Mouse (Mus musculus) liver, adult 2 months (tissue): ENCODE measurements around the gene Drd4. TPM values are rescaled to one million over a fixed set of nuclear protein-coding genes. Genes with fewer than 3 reads are reported as not detected.

Source experiments
- DNase-seq: peaks from one replicate; pipeline ENCODE4 v3.0.0-alpha.2; 2011; ENCODE audit warnings: low read depth, low spot score; ENCODE audit errors: extremely low read depth
- H3K27ac ChIP-seq: fragments of 200-500 bp; replicated peaks from 2 replicates; pipeline ENCODE4 v1.5.1; 2012; ENCODE audit warnings: low read depth, mild to moderate bottlenecking, control low read depth, inconsistent platforms, low read length; ENCODE audit not compliant: insufficient read depth
- H3K27me3 ChIP-seq: fragments of 200-500 bp; 2 replicates; pipeline ENCODE4 v1.6.1; 2012; ENCODE audit warnings: mild to moderate bottlenecking, moderate library complexity, low read length, inconsistent platforms; ENCODE audit not compliant: control insufficient read depth, insufficient read depth
- H3K36me3 ChIP-seq: fragments of 200-500 bp; 2 replicates; pipeline ENCODE4 v1.6.1; 2012; ENCODE audit warnings: low read length, inconsistent platforms; ENCODE audit not compliant: control insufficient read depth, insufficient read depth
- H3K4me1 ChIP-seq: fragments of 200-500 bp; 2 replicates; pipeline ENCODE4 v1.6.1; 2011; ENCODE audit warnings: low read length; ENCODE audit not compliant: control insufficient read depth, insufficient read depth
- H3K4me3 ChIP-seq: fragments of 200-500 bp; 2 replicates; pipeline ENCODE4 v1.5.1; 2011; ENCODE audit warnings: low read depth, mild to moderate bottlenecking, control low read depth, low read length, moderate library complexity; ENCODE audit not compliant: insufficient read depth
- H3K79me2 ChIP-seq: fragments of 200-500 bp; 2 replicates; pipeline ENCODE4 v1.6.1; 2012; ENCODE audit warnings: inconsistent platforms, mild to moderate bottlenecking, low read length, moderate library complexity; ENCODE audit not compliant: control insufficient read depth, insufficient read depth
- H3K9ac ChIP-seq: fragments of 200-500 bp; 2 replicates; pipeline ENCODE4 v1.6.1; 2012; ENCODE audit warnings: low read depth, mild to moderate bottlenecking, control low read depth, inconsistent platforms, low read length
- CTCF ChIP-seq: fragments of 200-500 bp; IDR thresholded peaks from 2 replicates; pipeline ENCODE4 v1.5.1; 2011; ENCODE audit warnings: low read depth, low read length, control low read depth
- POLR2A ChIP-seq: fragments of 200-500 bp; IDR thresholded peaks from 2 replicates; pipeline ENCODE4 v1.6.1; 2011; ENCODE audit warnings: low read length, control low read depth; ENCODE audit not compliant: insufficient read depth; ENCODE audit errors: extremely low read depth
- WGBS: fragments of 180-500 bp; shearing (Covaris S2); methylation state at CpG from one replicate; pipeline ENCODE4 v1.1.7; 2018; 5-methylcytosine and 5-hydroxymethylcytosine counted together
- polyA plus RNA-seq: library from polyadenylated mRNA; depleted of rRNA; stranded (reverse); fragments of >200 nt; gene quantifications from 2 replicates; pipeline ENCODE4 v1.2.3, GENCODE M21; 2012
- total RNA-seq: library from RNA; depleted of rRNA; stranded (reverse); fragments of >200 nt; gene quantifications from 2 replicates; pipeline ENCODE4 v1.2.3, GENCODE M21; 2014

Drd4 gene
- total and polyA plus RNA-seq, 2 experiments, result not detected

DNA sequence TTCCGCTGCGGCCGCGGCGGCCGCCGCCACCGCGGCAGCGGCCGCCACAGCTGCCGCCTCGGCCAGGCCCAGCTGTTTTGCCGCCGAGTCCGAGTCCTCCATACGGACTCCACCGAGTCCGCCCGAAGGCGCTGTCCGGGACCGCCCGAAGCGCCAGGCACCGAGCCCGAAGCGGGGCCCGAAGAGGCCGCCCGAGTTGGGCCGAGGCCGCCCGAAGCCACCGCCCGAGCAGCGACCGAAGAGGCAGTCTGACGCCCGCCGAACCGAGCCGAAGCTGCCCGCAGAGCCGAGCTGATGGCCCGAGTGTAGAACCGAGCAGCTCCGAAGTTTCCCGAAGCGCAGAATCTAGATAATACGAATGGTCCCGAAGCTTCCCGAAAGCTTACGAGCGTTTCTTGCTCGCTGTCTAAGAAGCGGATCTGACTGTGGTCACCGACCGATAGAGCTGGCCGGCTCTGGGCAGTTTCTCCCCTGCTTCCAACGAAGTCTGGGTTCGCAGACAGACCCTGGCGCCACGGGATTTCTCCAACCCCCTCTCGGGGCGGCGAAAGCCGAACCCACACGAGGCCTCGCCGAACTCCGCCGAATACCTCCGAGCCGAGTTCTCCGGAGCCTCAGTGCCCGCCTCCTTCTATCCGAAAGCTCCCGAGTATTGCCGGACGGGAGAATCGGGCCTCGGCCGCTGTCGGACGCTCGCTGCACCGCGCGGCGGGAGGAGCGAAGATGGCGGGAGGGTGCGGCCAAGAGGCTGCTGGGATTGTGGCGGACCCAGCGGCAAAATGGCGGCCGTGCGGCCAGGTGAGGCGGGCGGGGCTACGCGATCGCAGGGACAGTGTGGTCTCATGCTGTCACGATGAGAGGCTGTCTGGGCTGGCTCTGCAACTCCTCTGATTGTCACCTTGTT is 35.9 kb downstream of the Drd4 start, which contains the start of the genes Deaf1 and Tmem80:
Gene Deaf1, minus strand, starts transcription at position 222 of the 904 bp plus-strand sequence.
Gene Tmem80, plus strand, starts transcription at position 271 of the 904 bp plus-strand sequence.
- H3K4me1 ChIP-seq, result peaks cover 15% of the 10 kb centered on the region
- under 1% methylated on average over 105 of the region's 105 CpGs for WGBS
- no peaks in the 10 kb centered on the region for H3K27me3 ChIP-seq
- peak within 1 kb of the TSS; percentile 89 for H3K9ac ChIP-seq
- H3K27ac ChIP-seq, result peak within 1 kb of the TSS; percentile 96
- DNase-seq, result peak; percentile 86
- peaks cover 14% of the 10 kb centered on the region for H3K79me2 ChIP-seq
- peak within 1 kb of the TSS; percentile 73 for H3K4me3 ChIP-seq
- peak; percentile 90 for TF ChIP-seq POLR2A
- no peak for TF ChIP-seq CTCF
- peaks cover 2% of the 10 kb centered on the region for H3K36me3 ChIP-seq

DNA sequence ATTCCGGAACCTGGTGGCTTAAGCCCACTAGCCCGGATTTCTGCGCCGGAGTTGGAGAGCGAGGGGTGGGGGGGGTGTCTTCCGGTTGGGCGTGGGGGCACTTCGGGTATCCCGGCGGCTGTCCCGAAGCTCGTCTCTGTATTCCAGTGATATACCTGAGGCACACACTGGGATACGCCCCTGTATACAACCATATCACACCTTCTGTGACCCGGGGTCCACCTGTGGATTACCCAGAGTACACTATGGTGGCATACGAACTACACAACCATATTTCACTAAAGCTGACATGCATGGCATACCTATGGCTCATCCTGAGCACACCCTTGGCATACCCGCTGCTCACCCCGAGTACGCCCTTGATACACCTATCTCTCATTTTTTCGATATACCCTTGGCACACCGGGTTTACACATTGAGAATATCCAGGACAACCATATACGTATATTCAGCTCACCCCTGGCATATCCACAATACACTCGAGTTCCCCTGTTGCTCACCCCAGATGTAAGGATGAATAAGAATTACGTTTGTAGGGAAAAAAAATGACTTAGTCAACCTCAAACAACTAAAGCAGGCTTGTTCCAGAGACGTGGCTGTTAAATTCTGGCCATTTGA is 36.7 kb downstream of the Drd4 start:
- peaks cover 2% of the 10 kb centered on the region; the same call in 1 of the 2 replicates for H3K36me3 ChIP-seq
- TF ChIP-seq POLR2A (no peak), CTCF (no peak)
- H3K27me3 ChIP-seq, result no peaks in the 10 kb centered on the region
- peak overlapping the region; percentile 73 for H3K4me3 ChIP-seq
- DNase-seq, result no peak
- peak overlapping the region; percentile 81 for H3K9ac ChIP-seq
- H3K27ac ChIP-seq, result peak overlapping the region; percentile 66
- H3K79me2 ChIP-seq, result peaks cover 14% of the 10 kb centered on the region
- H3K4me1 ChIP-seq, result peaks cover 15% of the 10 kb centered on the region
- WGBS, result 13% methylated on average over 24 of the region's 24 CpGs

DNA sequence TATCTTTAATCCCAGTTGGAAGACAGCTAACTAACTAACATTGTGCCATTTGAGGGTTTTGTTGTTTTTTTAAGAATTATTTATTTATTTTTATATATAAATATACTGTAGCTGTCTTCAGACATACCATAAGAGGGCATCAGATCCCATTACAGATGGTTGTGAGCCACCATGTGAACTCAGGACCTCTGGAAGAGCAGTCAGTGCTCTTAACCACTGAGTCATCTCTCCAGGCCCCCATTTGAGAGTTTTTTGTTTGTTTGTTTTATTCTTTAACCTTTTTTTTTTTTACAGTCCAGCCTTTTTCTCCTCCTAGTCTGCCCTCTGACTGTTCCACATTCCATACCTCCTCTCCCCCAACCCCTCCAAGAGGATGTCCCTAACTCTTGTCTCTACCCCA is 38.9 kb downstream of the Drd4 start:
- H3K4me1 ChIP-seq, result peaks cover 15% of the 10 kb centered on the region
- H3K36me3 ChIP-seq, result peaks cover 6% of the 10 kb centered on the region
- peaks cover 14% of the 10 kb centered on the region for H3K79me2 ChIP-seq
- no peak for TF ChIP-seq CTCF
- no peak for TF ChIP-seq POLR2A
- H3K27ac ChIP-seq, result no peak overlapping the region
- no peaks in the 10 kb centered on the region for H3K27me3 ChIP-seq
- no peak overlapping the region for H3K4me3 ChIP-seq
- no peak overlapping the region for H3K9ac ChIP-seq
- no peak for DNase-seq

DNA sequence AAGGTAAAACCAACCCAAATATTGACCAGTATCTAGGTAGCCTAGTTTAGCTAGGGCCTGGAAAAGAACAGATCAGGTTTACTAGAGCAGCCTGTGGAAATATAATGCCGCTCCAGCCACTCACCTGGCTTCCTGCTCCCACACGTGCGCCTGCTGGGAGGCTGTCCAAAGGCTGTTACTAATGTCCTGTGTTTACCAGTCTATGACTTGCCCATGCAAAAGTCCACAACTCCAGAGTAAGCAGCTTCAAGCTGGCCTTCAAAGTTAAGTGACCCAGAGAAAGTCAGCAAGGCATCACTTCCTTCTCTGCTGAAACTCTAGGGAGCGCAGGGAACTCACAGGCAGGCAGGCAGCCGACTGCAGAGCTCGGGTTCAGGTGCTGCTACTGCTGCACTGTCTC is 40.2 kb downstream of the Drd4 start:
- Histone ChIP-seq H3K9ac (no peak overlapping the region), H3K79me2 (peaks cover 4% of the 10 kb centered on the region), H3K4me3 (no peak overlapping the region), H3K27ac (peak overlapping the region; percentile 30), H3K27me3 (no peaks in the 10 kb centered on the region), H3K36me3 (peaks cover 6% of the 10 kb centered on the region), H3K4me1 (peaks cover 5% of the 10 kb centered on the region)
- peak; percentile 87 for DNase-seq
- TF ChIP-seq CTCF (no peak), POLR2A (no peak)
- 23% methylated on average over 6 of the region's 6 CpGs for WGBS

DNA sequence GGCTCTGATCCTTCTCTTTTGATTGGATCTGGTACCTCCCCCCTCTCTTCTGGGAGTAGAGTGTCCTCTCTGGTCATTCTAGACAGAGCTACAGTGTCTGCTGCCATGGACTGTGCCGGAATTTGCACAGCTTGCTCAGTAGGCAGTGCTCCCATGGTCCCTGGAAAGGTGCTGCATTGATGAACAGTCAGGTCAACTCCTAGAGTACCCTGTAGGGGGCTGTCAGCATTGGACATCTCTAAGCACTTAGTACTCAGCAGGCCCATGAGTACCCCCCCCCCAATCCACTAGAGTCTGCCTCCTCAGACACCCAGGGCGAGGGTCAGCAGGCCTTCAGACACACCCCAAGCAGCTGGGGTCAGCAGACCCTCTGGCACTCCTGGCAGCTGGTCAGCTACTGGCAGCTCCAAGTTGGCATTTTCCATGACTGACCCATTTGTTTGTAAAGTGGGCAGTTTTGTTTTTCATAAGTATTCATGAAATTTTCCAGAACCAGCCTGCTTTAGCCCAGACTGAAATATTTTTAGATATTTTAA is 43.3 kb downstream of the Drd4 start:
- WGBS, result 96% methylated on average over 2 of the region's 2 CpGs

More for the DNA sequence above, 43.3 kb downstream of the Drd4 start:
- Histone ChIP-seq H3K4me1 (peaks cover 3% of the 10 kb centered on the region), H3K79me2 (no peaks in the 10 kb centered on the region), H3K9ac (no peak overlapping the region), H3K36me3 (peaks cover 6% of the 10 kb centered on the region), H3K4me3 (no peak overlapping the region), H3K27me3 (no peaks in the 10 kb centered on the region), H3K27ac (no peak overlapping the region)
- DNase-seq, result no peak
- TF ChIP-seq POLR2A (no peak), CTCF (no peak)
